Mouse (Mus musculus): ENCODE measurements at regions not wholly inside any gene's neighbourhood (a gene's known extent, or its start where the extent isn't known, plus 50 kb on each side); places are given as distances from the start of the nearest gene placed in this dataset.
"Not testable (repeated sequence)": the region's sequence is repeated elsewhere in the genome, so short reads cannot be mapped to it uniquely, and the experiment has no call there.

DNA sequence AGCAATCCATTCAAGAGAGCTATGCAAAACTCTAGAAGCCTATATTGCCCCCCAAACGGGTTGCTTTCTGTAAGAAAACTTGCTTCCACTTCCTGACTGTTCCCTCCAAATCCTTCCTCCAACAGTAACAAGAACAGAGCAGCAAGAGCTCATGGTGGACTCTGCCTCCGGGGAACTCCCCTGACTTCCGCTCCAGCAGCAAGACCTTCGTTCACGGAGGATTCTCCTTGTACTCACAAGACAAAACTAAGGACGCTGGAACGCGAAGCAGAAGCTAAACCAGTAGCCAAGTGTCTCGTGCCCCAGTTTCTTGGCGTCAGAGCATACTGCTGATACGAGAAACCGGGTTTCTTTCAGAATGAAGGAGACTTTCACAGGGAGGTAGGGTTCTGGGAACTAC is 50.7 kb downstream of the H2al2a start:
- no peak for DNase-seq

DNA sequence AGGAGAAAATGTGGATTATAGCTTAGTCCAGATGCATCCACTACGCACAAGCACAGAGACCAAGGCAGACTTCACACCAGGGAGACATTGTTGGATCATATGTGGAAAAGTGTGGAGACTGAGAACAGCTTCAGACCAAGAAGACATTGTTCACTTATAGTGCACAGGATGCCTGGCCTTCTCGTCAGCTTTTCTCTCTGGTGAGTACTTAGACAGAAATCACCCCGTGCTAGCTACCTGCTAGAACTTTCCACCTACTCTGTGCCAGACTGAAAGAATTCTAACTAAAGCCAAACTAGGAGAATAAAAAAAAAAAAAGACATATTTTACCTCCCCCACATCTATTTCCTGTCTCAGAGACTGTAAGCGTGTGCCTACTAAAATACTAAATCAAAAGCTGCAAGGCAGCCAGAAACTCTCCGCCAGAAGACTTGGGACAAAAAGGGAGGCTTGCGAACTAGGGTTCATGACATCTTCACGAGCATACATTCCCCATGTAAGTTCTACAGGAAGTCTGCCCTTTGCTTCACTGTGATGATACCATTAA is 51.3 kb downstream of the H2al2a start:
- DNase-seq, result no peak

DNA sequence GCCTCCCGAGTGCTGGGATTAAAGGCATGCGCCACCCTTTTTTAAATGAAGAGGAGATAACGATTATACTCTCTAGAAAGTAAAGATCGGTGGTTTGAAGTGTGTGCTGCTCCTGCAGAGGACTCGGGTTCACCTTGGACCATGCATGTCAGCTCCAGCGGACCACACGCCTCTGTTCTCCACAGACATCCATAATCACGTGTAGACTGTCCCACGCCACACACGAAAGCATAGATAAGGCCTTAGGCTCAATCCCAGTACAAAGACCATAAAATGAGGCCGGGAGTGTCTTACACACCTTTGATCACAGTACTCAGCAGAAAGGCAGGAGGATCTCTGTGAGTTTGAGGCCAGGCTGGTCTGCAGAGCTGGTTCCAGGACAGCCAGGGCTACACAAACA is 53.3 kb downstream of the H2al2a start:
- no peak for DNase-seq

DNA sequence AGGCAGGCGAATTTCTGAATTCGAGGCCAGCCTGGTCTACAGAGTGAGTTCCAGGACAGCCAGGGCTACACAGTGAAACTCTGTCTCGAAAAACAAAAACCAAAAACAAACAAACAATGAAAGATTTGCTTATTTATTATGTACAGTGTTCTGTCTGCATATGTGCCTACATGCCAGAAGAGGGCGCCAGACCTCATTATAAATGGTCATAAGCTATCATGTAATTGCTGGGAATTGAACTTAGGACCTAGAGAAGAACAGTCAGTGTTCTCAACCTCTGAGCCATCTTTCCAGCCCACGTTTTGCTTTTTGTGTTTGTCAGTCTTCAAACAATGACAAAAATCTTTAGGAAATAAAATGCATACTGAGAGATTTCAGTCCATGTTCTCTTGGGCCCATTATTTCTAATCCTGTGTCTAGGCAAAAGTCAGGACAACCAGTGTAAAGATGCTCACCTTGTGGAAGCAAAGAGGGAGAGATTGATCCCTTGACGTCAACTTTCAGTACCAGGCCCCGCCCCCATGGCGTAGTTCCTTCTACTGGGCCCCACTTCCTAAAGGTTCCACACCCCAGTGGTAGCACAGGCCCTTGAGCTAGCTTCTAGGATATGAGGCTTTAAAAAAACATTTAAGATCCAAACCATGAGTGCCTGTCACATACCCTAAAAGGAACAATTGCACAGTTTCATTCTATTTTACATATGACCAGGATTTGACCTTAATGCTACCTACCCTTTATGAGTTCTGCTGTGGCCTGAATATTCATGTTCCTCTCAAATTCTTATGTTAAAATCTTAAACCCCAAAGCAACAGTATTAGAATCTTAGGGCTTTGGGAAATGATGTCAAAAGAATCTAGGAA is 54.0 kb downstream of the H2al2a start:
- DNase-seq, result no peak

DNA sequence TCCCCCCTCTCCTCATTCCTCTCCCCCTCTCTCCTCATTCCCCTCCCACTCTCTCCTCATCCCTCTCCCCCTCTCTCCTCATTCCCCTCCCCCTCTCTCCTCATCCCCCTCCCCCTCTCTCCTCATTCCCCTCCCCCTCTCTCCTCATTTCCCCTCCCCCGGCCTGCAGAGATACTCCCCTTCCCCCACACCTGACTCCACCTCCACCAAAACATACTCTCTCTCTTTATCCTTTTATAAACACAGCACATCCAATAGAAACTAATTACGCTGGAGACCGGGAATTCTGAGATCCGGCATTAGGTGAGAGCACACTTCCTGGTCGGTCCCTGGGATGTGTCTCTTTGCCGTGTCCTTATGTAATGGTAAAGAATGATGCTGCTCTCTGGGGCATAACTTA is 54.8 kb downstream of the H2al2a start:
- no peak for DNase-seq

DNA sequence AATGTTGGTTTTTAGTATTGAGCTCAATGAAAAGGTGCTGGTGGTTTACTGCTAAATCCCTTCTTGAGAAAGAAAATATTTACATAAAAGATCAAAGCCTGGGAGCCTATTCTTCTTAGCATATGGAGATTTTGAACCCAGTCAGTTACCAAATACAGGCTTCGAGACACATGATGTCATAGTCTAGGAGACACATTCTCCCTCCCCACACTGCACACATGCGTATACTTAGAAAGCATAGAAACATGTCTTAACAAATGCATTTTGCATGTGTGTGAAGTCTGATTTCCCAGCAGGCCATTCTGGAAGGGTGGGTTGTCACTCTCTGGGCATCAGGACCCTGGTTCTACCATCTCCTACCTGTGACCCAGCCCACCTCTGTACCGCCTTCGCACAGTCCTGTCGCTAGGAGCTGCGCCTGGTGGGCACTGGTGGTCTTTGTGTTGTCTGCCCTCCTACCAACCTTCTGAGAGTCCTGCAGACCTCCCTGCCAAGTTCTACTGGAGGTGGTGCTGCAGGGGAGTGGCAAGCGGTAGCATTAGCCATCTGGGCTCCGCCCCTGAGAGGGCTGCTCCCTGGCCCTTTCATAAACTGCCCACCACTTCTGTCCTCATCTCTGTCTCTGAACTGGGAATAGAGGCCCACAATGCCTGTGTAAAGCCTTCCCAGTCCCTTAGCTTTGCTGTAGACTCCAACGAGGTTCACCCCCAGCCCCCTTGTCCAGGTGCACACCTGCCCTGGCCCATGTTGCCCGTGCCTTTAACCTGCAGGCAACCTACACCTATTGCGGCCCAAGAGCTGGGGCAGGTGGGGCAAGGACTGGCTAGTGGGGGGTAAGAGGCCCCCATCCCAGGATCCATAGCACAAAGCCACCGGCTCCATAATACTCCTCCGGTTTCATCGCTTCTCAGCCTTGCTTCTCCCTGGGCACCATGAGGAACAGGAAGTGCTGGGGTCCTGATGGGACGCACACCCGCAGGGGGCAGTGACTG is 56.6 kb downstream of the H2al2a start:
- not testable (repeated sequence) for DNase-seq

DNA sequence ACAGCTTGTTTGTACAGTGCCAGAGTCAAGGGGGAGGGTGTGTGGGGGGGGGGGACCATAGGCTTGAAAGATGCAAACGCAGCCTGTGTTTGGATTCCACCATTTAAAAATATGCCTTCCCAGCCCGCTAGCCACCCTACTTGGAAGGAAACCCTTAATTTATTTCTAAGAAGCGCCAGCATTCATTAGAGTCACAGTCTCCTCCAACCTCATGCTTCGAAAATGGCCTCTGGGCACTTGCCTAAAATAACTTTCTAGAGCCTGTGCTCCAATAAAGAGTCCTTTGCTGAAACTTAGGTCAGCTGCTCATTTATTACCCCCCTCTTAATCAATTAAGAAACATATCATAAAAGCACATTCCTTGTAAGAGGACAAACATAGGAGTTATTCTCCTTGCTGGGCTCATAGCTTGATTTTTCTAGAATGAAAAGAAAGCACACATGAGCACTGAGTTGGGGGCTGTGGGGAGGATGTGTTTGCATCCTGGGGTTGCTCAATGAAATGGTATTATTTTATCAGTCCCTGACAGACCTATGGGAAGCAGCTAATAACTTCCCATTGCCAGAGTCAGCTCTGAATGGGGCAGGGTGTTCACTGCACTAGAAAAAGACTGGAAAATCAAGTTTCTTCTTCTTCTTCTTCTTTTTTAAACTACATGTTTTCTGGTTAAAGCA is 57.4 kb downstream of the H2al2a start:
- no peak for DNase-seq

DNA sequence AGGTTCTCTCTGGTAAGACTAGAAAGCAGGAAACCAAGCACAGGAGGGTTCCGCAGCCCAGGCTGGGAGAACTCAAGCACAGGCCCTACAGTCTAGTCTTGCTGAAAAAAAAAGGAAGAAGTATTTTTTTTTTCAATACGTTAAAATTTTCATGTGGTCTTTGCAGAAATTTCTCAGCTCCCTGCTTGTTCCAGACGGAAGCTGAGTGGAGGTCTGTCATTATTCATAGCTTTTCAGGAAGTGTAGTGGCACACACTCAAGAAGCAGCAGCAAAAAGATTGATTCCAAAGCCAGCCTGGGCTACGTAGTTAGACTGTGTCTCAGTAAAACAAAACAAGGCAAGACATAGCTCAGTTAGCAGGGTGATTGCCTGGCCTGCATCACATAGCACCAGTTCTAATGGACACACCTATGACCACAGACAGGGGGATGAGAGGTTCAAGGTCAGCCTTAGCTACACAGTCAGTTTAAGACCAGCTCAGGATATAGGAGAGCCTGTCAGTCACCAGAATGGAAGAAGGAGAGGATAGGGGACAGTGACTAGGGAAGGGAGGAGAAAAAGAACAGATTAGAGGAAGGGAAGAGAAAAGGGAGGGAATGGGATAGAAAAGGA is 60.1 kb downstream of the H2al2a start:
- DNase-seq, result no peak

DNA sequence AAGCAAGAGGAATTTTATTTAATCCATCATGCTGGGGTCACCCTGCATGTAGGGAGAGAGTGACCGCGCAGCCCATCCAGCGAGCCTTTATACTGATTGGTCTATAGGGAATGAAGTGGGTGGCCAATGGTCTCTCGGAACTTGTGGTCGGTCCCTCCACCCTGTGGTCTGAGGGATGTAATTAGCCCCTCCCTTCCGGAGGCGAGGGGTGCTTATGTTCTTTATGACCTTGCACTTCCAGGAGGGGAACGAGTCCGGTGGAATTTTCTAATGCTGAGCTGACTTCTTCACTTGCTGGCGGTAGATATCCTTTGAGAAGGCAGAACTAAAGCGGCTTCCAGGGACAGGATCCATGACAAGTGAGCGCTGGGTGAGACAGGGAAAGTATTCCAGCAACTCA is 60.8 kb downstream of the H2al2a start:
- DNase-seq, result no peak

DNA sequence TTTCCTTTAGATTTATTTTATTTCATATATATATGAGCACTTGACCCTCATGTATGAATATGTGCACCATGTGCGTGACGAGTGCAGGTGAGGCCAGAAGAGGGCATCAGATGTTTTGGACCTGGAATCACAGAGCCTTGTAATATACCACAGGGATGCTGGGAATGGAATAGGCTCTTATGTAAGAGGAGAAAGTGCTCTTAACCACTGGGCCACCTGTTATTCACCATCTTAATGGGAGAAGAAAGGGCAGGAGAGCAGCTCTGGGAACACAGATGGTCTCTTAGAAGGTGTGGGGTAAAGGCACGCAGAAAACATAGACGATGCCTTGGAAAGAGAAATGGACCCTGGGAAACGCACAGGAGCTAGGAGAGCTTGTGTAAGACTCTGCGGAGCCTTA is 61.3 kb downstream of the H2al2a start:
- DNase-seq, result no peak

DNA sequence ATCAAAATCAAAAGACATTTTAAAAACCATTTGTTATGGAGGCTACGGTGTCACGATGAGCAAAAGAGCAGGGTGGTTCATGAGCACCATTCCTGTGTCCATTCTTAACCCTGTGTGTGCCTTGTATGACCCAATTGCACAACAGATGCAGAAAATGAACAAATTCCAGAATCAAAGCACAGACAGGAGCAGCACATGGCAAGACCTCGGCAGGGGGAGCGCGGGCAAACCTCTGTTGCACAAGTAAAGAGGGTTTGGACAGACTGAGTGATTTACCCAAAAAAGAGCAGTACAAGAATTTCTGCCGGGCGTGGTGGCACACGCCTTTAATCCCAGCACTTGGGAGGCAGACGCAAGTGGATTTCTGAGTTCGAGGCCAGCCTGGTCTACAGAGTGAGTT is 62.1 kb downstream of the H2al2a start:
- no peak for DNase-seq

DNA sequence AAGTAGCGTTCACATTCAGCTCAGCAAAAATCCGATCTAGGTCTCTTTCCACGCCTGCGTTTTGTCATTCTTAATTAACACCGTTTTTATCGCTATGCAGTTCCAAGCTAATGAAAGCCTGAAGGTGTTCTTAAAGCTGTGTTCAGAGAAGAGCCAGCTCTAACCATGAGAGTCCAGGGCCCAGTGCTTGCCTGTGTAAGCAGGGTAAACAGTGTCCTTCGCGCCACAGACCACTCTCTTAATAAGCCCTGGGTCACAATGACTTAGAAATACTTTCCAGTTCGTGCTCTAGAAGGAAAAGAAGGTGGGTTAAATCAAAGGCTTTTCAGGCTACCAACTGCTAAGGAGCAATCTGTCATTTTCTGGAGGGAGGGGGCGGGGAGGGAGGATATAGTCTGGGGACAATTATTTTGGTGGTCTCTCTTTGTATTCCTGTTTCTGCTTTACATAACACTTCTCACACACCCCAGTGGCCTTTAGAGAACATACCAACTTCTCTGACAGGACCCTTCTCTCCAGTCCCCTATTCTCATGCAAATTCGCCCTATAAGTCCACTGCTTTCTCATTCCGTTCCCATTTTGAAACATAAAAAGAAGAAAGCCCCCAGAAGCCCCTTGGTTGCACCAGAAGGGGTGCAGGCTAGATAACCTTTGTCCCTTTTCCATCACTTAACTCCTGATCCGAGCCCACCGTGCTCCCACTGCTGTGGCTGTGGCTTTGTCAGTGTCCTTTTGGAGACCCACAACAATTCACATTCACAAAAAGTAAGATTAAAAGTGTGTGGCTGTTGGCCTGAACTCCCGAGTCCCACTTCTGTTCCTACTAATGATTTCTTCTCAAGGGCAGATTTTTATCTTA is 63.6 kb downstream of the H2al2a start:
- DNase-seq, result no peak

DNA sequence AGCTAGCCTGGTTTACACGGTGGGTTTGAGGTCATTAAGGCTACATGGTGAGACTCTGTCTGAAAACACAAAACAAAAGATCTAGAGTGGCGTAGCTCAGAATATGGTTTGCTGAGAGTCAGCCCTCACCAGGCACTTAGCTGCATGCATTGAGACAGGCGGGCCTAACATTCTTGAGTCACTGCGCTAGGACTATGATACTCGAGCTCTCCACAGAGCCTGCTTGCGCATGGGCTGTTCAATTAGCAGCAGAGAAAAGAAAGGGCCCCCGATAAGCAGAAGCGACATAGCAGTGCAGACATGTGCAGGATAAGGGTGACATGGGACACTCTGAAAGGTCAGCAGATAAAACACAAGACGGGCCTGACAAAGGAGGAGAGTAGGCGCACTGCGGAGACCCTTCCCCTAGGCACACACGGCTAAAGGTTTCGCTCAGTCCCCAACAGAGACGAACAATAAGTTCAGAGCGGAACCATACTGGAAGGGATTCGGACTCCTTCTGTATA is 64.3 kb downstream of the H2al2a start:
- DNase-seq, result no peak

DNA sequence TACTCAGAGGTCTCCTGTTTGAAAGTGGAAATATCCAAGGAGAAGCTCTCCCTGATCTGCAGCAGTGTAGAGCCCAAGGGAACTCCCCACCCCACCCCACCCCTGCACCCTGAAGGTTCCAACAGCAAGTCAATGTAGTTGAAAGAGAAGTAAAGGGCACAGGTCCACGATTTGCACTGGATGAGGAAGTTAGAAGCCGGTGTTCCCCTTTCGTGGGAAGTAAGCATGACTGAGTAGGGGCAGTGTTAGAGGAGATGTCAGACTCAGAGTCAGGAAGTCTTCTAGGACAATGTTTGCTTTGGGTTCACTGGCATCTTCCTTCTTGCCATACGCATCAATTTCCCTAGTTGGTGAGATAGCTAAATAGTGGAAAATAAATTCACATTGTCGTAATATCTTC is 64.9 kb downstream of the H2al2a start:
- no peak for DNase-seq

DNA sequence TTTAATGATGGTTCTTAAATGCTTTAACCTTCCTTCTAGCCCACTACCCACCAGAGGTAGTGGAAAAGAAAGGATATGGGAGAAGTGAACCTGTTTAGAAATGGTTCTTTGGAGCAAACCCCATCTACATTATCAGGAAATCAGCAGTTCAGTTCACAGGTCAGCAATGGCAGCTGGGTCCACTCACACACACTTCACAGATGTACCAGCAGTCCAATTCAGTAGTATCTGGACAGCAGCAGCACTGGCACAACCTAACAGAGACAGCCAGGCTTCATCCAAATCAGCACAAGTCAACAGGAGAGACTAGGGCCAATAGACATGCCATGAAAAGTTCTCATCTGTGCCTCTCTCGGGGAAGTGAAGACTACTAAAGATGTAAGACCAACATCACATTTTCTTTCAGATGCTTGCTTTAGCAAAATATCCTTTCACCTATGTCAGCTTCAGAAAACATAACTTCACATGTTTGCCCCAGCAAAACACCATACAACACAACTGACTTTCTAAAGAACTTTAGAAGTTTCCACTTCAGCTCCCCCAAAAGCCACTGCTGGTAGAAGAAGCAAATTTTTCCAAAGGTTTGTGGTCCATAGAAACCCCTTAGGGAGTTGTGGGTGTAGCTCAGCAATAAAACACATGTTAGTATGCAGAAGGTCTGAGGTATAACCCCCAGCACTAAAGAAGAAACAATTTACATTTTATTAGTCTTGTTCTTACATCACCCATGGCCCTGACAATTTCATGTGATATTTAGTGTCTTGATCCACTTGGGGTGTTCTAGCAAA is 77.7 kb downstream of the H2al2a start:
- no peak for DNase-seq

DNA sequence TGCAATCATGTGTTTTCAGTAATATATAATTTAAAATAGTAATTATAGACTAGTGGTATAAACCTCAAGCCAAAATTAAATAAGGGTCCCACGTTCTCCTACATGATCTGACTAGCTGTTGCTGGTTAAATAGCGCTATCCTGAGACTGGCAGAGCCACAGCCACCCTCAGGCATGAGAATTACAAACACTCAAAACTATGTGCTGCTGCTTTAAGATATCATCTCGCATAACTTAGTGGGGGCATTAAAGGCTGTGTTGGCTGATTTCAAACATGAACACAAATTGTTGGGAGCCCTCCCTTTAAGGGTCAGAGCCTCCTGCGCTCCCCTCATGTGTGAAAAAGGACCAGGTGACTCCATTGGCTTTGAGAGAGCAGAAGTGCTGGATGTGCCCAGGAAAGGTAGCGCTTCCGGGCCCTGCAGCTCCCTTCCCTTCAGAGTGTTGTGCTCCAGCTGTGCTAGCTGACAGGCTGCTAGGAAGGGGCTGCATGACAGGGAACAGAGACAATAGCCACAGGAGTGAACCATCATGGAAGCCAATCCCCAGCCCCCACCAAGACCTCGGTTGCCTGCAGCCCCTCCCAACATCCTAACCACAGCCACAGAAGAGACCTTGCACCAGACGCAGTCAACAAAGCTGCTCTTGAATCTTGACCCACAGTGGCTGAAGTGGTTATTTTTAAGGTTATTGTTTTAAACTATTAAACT is 79.4 kb downstream of the H2al2a start:
- no peak for DNase-seq

DNA sequence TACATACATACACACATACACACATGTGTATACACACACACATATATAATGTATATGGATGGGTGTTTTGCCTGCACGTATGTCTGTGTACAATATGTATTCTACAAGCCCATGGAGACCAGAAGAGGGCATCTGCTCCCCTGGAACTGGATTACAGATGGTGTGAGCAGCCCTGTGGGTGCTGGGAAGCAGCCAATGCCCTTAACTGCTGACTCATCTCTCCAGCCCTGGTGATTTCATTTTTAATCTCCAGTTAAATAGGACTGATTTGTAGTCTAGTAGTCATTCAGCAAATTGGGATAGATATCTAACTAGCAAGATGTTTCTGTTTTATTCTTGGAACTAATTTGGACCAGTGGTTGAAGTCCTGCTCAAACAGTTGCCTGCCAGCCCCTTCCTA is 94.1 kb downstream of the H2al2a start:
- DNase-seq, result no peak

DNA sequence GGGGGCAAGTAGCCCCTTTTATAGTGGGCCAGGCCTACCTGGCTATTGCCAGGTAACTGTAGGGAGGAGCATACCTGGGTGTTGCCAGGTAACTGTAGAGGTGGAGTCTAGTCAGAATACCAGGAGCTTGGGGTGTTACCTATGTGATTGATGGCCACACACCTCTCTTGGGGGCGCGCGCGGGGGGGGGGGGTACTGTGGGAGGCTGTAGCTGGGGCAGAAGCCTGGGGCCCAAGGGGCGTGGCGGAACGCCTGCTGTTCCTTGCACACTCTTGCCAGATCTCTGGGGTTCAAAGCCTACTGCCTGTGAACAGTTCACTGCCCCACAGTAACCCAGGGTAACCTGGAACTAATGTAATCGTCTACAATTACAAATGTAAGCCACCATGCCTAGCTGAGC is 96.6 kb downstream of the H2al2a start:
- DNase-seq, result no peak

DNA sequence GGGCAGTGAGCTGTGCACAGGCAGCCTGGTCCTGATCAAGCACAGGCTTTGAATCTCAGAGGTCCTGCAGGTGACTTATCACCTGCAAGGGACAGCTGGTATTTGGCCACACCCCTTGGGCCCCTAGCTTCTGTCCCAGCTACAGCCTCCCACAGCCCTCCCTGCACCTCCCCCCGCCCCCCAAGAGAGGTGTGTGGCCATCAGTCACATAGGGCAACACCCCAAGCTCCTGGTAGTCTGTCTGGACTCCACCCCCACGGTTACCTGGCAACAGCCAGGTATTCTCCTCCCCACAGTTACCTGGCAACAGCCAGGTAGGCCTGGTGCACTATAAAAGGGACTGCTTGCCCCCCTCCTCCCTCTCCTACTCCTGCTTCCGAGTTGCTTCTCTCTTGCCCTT is 98.0 kb downstream of the H2al2a start:
- DNase-seq, result no peak

DNA sequence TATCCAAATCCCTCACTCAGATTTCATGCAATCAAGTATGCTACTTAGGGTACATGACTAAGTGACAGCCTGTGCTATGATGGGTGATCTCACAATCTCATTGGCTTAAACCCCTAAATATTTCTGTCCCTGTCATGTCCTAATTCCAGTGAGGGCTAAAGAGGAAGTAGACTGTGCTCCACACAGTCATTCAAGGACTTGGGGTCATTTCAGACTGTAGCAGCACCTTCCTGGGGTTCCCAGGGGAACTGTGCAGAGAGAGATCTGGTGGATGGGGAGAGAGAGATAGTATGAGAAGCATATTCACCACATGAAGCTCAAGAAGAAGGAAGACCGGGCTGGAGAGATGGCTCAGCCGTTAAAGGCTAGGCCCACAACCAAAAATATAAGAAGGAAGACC is 100.7 kb downstream of the H2al2a start:
- DNase-seq, result no peak

Data from cerebellum, postnatal 36 days (tissue).